Mouse (Mus musculus): ENCODE measurements at regions not wholly inside any gene's neighbourhood (a gene's known extent, or its start where the extent isn't known, plus 50 kb on each side); places are given as distances from the start of the nearest gene placed in this dataset.

DNA sequence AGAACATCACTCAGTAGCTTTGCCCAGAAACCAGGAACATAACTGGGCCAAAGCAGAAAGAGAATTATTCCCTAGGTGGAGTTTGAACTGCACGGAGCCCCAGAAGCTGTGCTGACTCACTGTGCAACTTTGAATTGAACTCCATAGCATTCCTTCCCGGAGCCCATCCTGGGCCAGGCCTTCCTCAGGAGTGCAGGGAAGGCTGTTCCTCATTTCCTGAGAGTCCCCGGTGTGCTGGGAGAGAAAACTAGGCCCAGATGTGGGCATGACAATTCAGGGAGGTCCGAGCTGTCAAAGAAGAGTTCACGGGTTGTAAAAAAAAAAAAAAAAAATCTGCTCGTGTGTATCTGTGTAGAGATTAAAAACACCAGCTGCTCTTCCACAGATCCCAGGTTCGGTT, 50.8 kb upstream of the Lrpap1 start:
- Histone ChIP-seq H3K4me1 (ENCODE audit: control insufficient read depth, insufficient read depth, low read length) (no peaks in the 10 kb centered on the region), H3K4me3 (ENCODE audit: insufficient read depth, low read length) (no peak overlapping the region), H3K27ac (ENCODE audit: insufficient read depth, low read length) (no peak overlapping the region)
- TF ChIP-seq CTCF (IDR thresholded peaks at IDR 0.05; ENCODE audit: extremely low read depth, insufficient read depth, low read length) (no peak), POLR2A (IDR thresholded peaks at IDR 0.05; ENCODE audit: extremely low read depth, insufficient read depth, low read length) (no peak)

DNA sequence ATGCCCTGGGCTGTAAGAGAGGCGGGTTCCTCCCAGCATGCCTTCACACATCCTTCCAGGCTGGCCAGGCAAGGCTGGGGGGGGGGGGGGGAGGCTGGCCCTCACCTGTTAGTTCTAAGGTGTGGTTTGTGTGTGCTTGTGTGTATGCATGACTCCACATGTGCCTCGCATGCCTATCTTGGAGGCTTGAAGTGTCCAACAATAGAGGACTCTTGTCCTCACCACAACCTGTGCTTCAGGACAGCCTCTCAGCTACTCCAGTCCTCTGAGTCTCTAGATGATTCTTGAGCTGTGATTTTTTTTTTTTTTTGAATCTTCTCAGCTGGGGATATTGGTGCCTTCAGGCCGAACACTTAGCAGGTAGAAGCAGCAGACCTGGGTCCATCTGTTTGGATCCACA, 50.2 kb upstream of the Lrpap1 start:
- Histone ChIP-seq H3K27ac (ENCODE audit: insufficient read depth, low read length) (no peak overlapping the region), H3K4me3 (ENCODE audit: insufficient read depth, low read length) (no peak overlapping the region), H3K4me1 (ENCODE audit: control insufficient read depth, insufficient read depth, low read length) (no peaks in the 10 kb centered on the region)
- TF ChIP-seq CTCF (IDR thresholded peaks at IDR 0.05; ENCODE audit: extremely low read depth, insufficient read depth, low read length) (no peak), POLR2A (IDR thresholded peaks at IDR 0.05; ENCODE audit: extremely low read depth, insufficient read depth, low read length) (no peak)

Measured in cortical plate, adult 2 months (tissue).